ENCODE assay signal across 7 mouse cellular contexts in the genomic region with DNA sequence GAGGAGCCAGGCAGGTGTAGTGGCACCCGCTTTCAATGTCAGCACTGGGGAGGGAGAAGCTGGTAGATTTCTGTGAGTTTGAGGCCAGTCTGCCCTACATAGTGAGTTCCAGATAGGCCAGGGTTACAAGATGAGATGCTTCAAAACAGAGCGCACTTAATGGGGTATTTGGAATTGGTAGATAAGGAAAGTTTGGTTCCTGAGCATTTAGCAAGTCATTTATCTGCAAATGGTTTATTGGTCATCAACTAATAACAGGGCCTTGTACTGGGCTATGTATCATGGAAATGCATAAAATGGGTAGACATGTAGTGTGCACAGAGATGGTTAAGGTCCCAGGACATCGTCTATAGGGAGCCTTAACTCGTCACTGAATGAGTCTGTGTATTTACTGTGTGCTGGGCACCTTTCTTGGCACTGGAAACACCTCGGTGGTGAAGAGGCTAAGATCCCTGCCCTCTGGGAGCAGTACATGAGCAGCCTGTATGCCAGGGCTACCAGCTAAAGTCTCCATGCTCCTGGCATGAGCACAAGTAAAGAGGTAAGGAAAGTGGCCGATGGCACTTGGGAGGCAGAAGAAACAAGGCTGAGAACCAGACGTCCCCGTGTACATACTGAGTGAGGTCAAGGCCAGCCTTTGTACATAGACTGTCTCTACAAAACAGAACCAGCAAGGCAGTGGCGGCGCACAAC. TPM values are rescaled to one million over a fixed set of nuclear protein-coding genes. Genes with fewer than 3 reads are reported as not detected.
DNase-seq lines count a peak whose midpoint lies in the region; ATAC-seq lines count a peak whose summit lies in the region.

No protein-coding gene starts in this region.

- no peaks in the 10 kb centered on the region for H3K27me3 ChIP-seq in lung, embryonic 16.5 days (ENCODE audit: control insufficient read depth, insufficient read depth, low read depth, low read length)
- no peaks in the 10 kb centered on the region for H3K27me3 ChIP-seq in limb, embryonic 12.5 days
- H3K27me3 ChIP-seq in stomach, embryonic 15.5 days (replicated peaks), result no peaks in the 10 kb centered on the region

- peak overlapping the region; percentile 86 for H3K9ac ChIP-seq in lung, embryonic 16.5 days (ENCODE audit: low read length)
- peak overlapping the region; percentile 71; the same call in 1 of the 2 replicates for H3K9ac ChIP-seq in limb, embryonic 12.5 days (replicated peaks)
- no peak overlapping the region for H3K9ac ChIP-seq in stomach, embryonic 15.5 days

- WGBS in lung, embryonic 16.5 days, result 72% methylated on average over 10 of the region's 10 CpGs
- WGBS in limb, embryonic 12.5 days, result 88% methylated on average over 10 of the region's 10 CpGs
- 77% methylated on average over 10 of the region's 10 CpGs for WGBS in stomach, embryonic 15.5 days

- H3K4me3 ChIP-seq in lung, embryonic 16.5 days (ENCODE audit: low read length), result peak overlapping the region; percentile 83
- peak overlapping the region; percentile 71 for H3K4me3 ChIP-seq in limb, embryonic 12.5 days (replicated peaks)
- peak overlapping the region; percentile 86 for H3K4me3 ChIP-seq in stomach, embryonic 15.5 days (replicated peaks)

- H3K9me3 ChIP-seq in lung, embryonic 16.5 days (ENCODE audit: control insufficient read depth, low read length), result no peaks in the 10 kb centered on the region
- no peaks in the 10 kb centered on the region for H3K9me3 ChIP-seq in limb, embryonic 12.5 days
- H3K9me3 ChIP-seq in stomach, embryonic 15.5 days, result no peaks in the 10 kb centered on the region

- no peak for ATAC-seq in lung, embryonic 16.5 days (ENCODE audit: low read depth)
- ATAC-seq in erythroid progenitor cell, adult 5-6 weeks (replicated peaks; ENCODE audit: low FRiP score, poor library complexity, severe bottlenecking), result 0 out of 2 replicates have a peak, but pooled peaks have one; percentile 6
- ATAC-seq in limb, embryonic 12.5 days (ENCODE audit: insufficient number of reproducible peaks, insufficient read depth, low FRiP score, low TSS enrichment, low read depth), result no peak
- no peak for ATAC-seq in stomach, embryonic 15.5 days (ENCODE audit: insufficient read depth, low FRiP score, low read depth)

- H3K36me3 ChIP-seq in lung, embryonic 16.5 days (ENCODE audit: control insufficient read depth, insufficient read depth, low read length), result peaks cover 23% of the 10 kb centered on the region
- H3K36me3 ChIP-seq in limb, embryonic 12.5 days, result peaks cover 50% of the 10 kb centered on the region
- H3K36me3 ChIP-seq in stomach, embryonic 15.5 days, result peaks cover 28% of the 10 kb centered on the region

- H3K4me2 ChIP-seq in lung, embryonic 16.5 days (ENCODE audit: low read depth, low read length), result peak overlapping the region; percentile 85
- peak overlapping the region; percentile 92 for H3K4me2 ChIP-seq in limb, embryonic 12.5 days
- peak overlapping the region; percentile 87 for H3K4me2 ChIP-seq in stomach, embryonic 15.5 days

- H3K27ac ChIP-seq in lung, embryonic 16.5 days (ENCODE audit: low read length), result no peak overlapping the region
- no peak overlapping the region for H3K27ac ChIP-seq in limb, embryonic 12.5 days
- H3K27ac ChIP-seq in stomach, embryonic 15.5 days, result no peak overlapping the region

- no peak for DNase-seq in lung, adult 18-20 months
- no peak for DNase-seq in urinary bladder, postnatal 25 days (ENCODE audit: low spot score)
- DNase-seq in spleen, postnatal 36 days (ENCODE audit: low spot score in 2 of 2), result no peak

- peaks cover 27% of the 10 kb centered on the region for H3K4me1 ChIP-seq in lung, embryonic 16.5 days (replicated peaks; ENCODE audit: control insufficient read depth, insufficient read depth, low read length)
- peaks cover 27% of the 10 kb centered on the region for H3K4me1 ChIP-seq in limb, embryonic 12.5 days (replicated peaks)
- peaks cover 41% of the 10 kb centered on the region for H3K4me1 ChIP-seq in stomach, embryonic 15.5 days

RNA-seq across cellular contexts. Expression of a gene that starts 1.2 kb away (rescaled TPM):
- 2.3 and 2.5 TPM in 2 replicates for polyA plus RNA-seq in lung, embryonic 16.5 days (2015; fragmentation: Nextera tagmentation; extraction: Ambion mirVana)
- total RNA-seq in erythroid progenitor cell, adult 5-6 weeks (2015; ENCODE audit: low replicate concordance), result 18.0 and 32.8 TPM in 2 replicates
- 27.6 and 29.6 TPM in 2 replicates for total RNA-seq in erythroid progenitor cell, adult 5-6 weeks (2017; ENCODE audit: low replicate concordance)
- 3.1 and 3.4 TPM in 2 replicates for polyA plus RNA-seq in limb, embryonic 12.5 days (2016; fragmentation: Nextera tagmentation; extraction: Ambion mirVana)
- 2.8 and 3.1 TPM in 2 replicates for polyA plus RNA-seq in stomach, embryonic 15.5 days (2015; fragmentation: Nextera tagmentation; extraction: Ambion mirVana)

RNA-seq across cellular contexts. Expression of a gene that starts 2.0 kb away (rescaled TPM):
- 9.0 and 9.5 TPM in 2 replicates for polyA plus RNA-seq in lung, embryonic 16.5 days (2015; fragmentation: Nextera tagmentation; extraction: Ambion mirVana)
- 29.9 and 31.4 TPM in 2 replicates for total RNA-seq in erythroid progenitor cell, adult 5-6 weeks (2015; ENCODE audit: low replicate concordance)
- total RNA-seq in erythroid progenitor cell, adult 5-6 weeks (2017; ENCODE audit: low replicate concordance), result 87.7 and 89.0 TPM in 2 replicates
- polyA plus RNA-seq in limb, embryonic 12.5 days (2016; fragmentation: Nextera tagmentation; extraction: Ambion mirVana), result 12.2 and 13.6 TPM in 2 replicates
- polyA plus RNA-seq in stomach, embryonic 15.5 days (2015; fragmentation: Nextera tagmentation; extraction: Ambion mirVana), result 15.1 and 15.2 TPM in 2 replicates

RNA-seq across cellular contexts. Expression of a gene that starts 15.2 kb away (rescaled TPM):
- 7.1 and 8.2 TPM in 2 replicates for polyA plus RNA-seq in lung, embryonic 16.5 days (2015; fragmentation: Nextera tagmentation; extraction: Ambion mirVana)
- 122 and 132 TPM in 2 replicates for total RNA-seq in erythroid progenitor cell, adult 5-6 weeks (2015; ENCODE audit: low replicate concordance)
- 53.0 and 74.3 TPM in 2 replicates for total RNA-seq in erythroid progenitor cell, adult 5-6 weeks (2017; ENCODE audit: low replicate concordance)
- 16.9 and 19.4 TPM in 2 replicates for polyA plus RNA-seq in limb, embryonic 12.5 days (2016; fragmentation: Nextera tagmentation; extraction: Ambion mirVana)
- 9.4 and 10.5 TPM in 2 replicates for polyA plus RNA-seq in stomach, embryonic 15.5 days (2015; fragmentation: Nextera tagmentation; extraction: Ambion mirVana)

RNA-seq across cellular contexts. Expression of a gene that starts 28.1 kb away (rescaled TPM):
- polyA plus RNA-seq in lung, embryonic 16.5 days (2015; fragmentation: Nextera tagmentation; extraction: Ambion mirVana), result 10.5 and 13.6 TPM in 2 replicates
- 0.72 and 3.4 TPM in 2 replicates for total RNA-seq in erythroid progenitor cell, adult 5-6 weeks (2015; ENCODE audit: low replicate concordance)
- 0.61 and 1.8 TPM in 2 replicates for total RNA-seq in erythroid progenitor cell, adult 5-6 weeks (2017; ENCODE audit: low replicate concordance)
- polyA plus RNA-seq in limb, embryonic 12.5 days (2016; fragmentation: Nextera tagmentation; extraction: Ambion mirVana), result 22.3 and 24.3 TPM in 2 replicates
- 13.0 and 17.6 TPM in 2 replicates for polyA plus RNA-seq in stomach, embryonic 15.5 days (2015; fragmentation: Nextera tagmentation; extraction: Ambion mirVana)

RNA-seq across cellular contexts. Expression of a gene that starts 42.9 kb away (rescaled TPM):
- 0.58 TPM in 2 replicates for polyA plus RNA-seq in lung, embryonic 16.5 days (2015; fragmentation: Nextera tagmentation; extraction: Ambion mirVana)
- total RNA-seq in erythroid progenitor cell, adult 5-6 weeks (2015; ENCODE audit: low replicate concordance), result 4.2 and 6.1 TPM in 2 replicates
- 1.6 and 2.7 TPM in 2 replicates for total RNA-seq in erythroid progenitor cell, adult 5-6 weeks (2017; ENCODE audit: low replicate concordance)
- polyA plus RNA-seq in limb, embryonic 12.5 days (2016; fragmentation: Nextera tagmentation; extraction: Ambion mirVana), result 2.7 and 2.9 TPM in 2 replicates
- polyA plus RNA-seq in stomach, embryonic 15.5 days (2015; fragmentation: Nextera tagmentation; extraction: Ambion mirVana), result 1.4 and 1.6 TPM in 2 replicates
